Mouse (Mus musculus): ENCODE measurements at regions not wholly inside any gene's neighbourhood (a gene's known extent, or its start where the extent isn't known, plus 50 kb on each side); places are given as distances from the start of the nearest gene placed in this dataset.
A peak's percentile ranks its signal among the peaks of the same experiment; 100 is the strongest.

GRCm38 (mm10) chr4:102657244-102657643, 83.9 kb upstream of the Sgip1 start:
- DNase-seq = peak; percentile 76

- DNase-seq = peak; percentile 91
These were observed 82.5 kb upstream of the Sgip1 start for GRCm38 (mm10) chr4:102658578-102658977.

- DNase-seq = peak; percentile 13
These were observed 77.5 kb upstream of the Sgip1 start for GRCm38 (mm10) chr4:102663617-102664016.

- no peak for DNase-seq
These were observed 58.9 kb upstream of the Sgip1 start for GRCm38 (mm10) chr4:102682190-102682589.

GRCm38 (mm10) chr4:102685045-102685444, 56.1 kb upstream of the Sgip1 start:
- DNase-seq = peak; percentile 93

- DNase-seq = no peak
These were observed 52.7 kb upstream of the Sgip1 start for GRCm38 (mm10) chr4:102688378-102688777.

Measured in heart, adult 11 months (tissue).